Mouse (Mus musculus) myocyte (in vitro differentiated cells): ENCODE measurements around the gene Cabp2. TPM values are rescaled to one million over a fixed set of nuclear protein-coding genes. Genes with fewer than 3 reads are reported as not detected.
A peak's percentile ranks its signal among the peaks of the same experiment; 100 is the strongest.

Experiments used
- H3K27me3 ChIP-seq: one replicate; pipeline ENCODE4 v1.6.1; 2011; ENCODE audit not compliant: control insufficient read depth, insufficient read depth, insufficient read length
- H3K36me3 ChIP-seq: one replicate; pipeline ENCODE4 v1.6.1; 2011; ENCODE audit not compliant: control insufficient read depth, insufficient read depth
- H3K4me2 ChIP-seq: one replicate; pipeline ENCODE4 v1.6.1; 2011; ENCODE audit warnings: low read depth, control low read depth
- H3K4me3 ChIP-seq: one replicate; pipeline ENCODE4 v1.5.1; 2011; ENCODE audit warnings: mild to moderate bottlenecking, control low read depth, moderate library complexity
- H3K79me2 ChIP-seq: one replicate; pipeline ENCODE4 v1.6.1; 2011; ENCODE audit not compliant: control insufficient read depth, insufficient read depth
- H3ac ChIP-seq: one replicate; pipeline ENCODE4 v1.6.1; 2011; ENCODE audit not compliant: control insufficient read depth, insufficient read length
- CEBPB ChIP-seq: IDR thresholded peaks from 2 replicates; pipeline ENCODE4 v1.6.1; 2011; ENCODE audit warnings: mild to moderate bottlenecking, moderate library complexity; ENCODE audit not compliant: poor library complexity, insufficient read depth, severe bottlenecking
- E2F4 ChIP-seq: IDR thresholded peaks from one replicate; pipeline ENCODE4 v1.6.1; 2011; ENCODE audit warnings: mild to moderate bottlenecking, control low read depth, moderate library complexity; ENCODE audit not compliant: insufficient read depth
- MAX ChIP-seq: IDR thresholded peaks from one replicate; pipeline ENCODE4 v1.6.1; 2011; ENCODE audit warnings: low read depth, mild to moderate bottlenecking, control low read depth
- MYOD1 ChIP-seq, 3 experiments: IDR thresholded peaks; one replicate each; pipeline ENCODE4 v1.6.1; 2011; ENCODE audit warnings: control low read depth in 2 of 3, low read depth in 2 of 3, mild to moderate bottlenecking in 2 of 3, moderate library complexity in 1 of 3; ENCODE audit not compliant: insufficient read length in 2 of 3, control insufficient read depth in 1 of 3
- MYOG ChIP-seq, 3 experiments: IDR thresholded peaks; one replicate each; pipeline ENCODE4 v1.6.1; 2011; ENCODE audit warnings: control low read depth in 2 of 3, low read depth in 2 of 3, mild to moderate bottlenecking in 2 of 3; ENCODE audit not compliant: insufficient read length in 2 of 3, control insufficient read depth in 1 of 3, insufficient read depth in 1 of 3
- POLR2A ChIP-seq: IDR thresholded peaks from one replicate; pipeline ENCODE4 v1.6.1; 2011; ENCODE audit warnings: low read depth, mild to moderate bottlenecking, control low read depth, moderate library complexity; ENCODE audit not compliant: insufficient read length
- POLR2AphosphoS2 ChIP-seq: IDR thresholded peaks from one replicate; pipeline ENCODE4 v1.6.1; 2011; ENCODE audit warnings: low read depth, control low read depth; ENCODE audit not compliant: insufficient read length
- REST ChIP-seq: IDR thresholded peaks from one replicate; pipeline ENCODE4 v1.6.1; 2011; ENCODE audit warnings: mild to moderate bottlenecking, control low read depth, moderate library complexity; ENCODE audit not compliant: insufficient read depth, insufficient read length
- SRF ChIP-seq: IDR thresholded peaks from one replicate; pipeline ENCODE4 v1.6.1; 2011; ENCODE audit warnings: low read depth; ENCODE audit not compliant: control insufficient read depth, insufficient read length
- TCF12 ChIP-seq: IDR thresholded peaks from one replicate; pipeline ENCODE4 v1.6.1; 2011; ENCODE audit warnings: mild to moderate bottlenecking, control low read depth; ENCODE audit not compliant: poor library complexity, insufficient read depth, severe bottlenecking
- TCF3 ChIP-seq: IDR thresholded peaks from one replicate; pipeline ENCODE4 v1.6.1; 2011; ENCODE audit warnings: low read depth, control low read depth; ENCODE audit not compliant: insufficient read length
- USF1 ChIP-seq: IDR thresholded peaks from one replicate; pipeline ENCODE4 v1.6.1; 2011; ENCODE audit warnings: low read depth, mild to moderate bottlenecking, control low read depth, moderate library complexity
- polyA plus RNA-seq: library from polyadenylated mRNA; unstranded; fragments of >200 nt; fragmentation: generic; extraction: Trizol; gene quantifications from one replicate; pipeline ENCODE4 v1.2.1, GENCODE M21; 2012; ENCODE audit warnings: missing spikeins

The Cabp2 gene
- polyA plus RNA-seq, 1 experiment: not detected

DNA sequence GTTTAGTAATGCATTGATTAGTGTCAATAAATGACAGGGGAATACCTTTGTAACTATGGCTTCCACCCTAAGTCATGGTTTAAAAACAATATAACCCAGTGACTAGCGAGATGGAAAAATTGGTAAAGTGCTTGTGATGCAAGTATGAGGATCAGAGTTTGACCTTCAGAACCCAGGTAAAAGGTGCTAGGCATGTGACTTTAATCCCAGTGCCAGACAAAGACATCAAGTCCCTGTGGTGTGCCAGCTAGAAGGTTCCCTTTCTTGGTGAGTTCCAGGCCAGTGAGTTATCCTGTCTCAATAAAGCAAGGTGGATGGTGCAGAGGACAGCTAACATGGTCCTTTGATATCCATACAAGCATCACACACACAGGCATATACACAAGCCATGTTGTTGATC lies 5.8 kb upstream of the Cabp2 start:
- Histone ChIP-seq H3K4me3 (no peak overlapping the region), H3K79me2 (no peaks in the 10 kb centered on the region), H3K27me3 (no peaks in the 10 kb centered on the region), H3K4me2 (no peak overlapping the region), H3K36me3 (no peaks in the 10 kb centered on the region), H3ac (no peak overlapping the region)
- no peak for TF ChIP-seq TCF3
- TF ChIP-seq REST: no peak
- no peak for TF ChIP-seq POLR2A
- no peak for TF ChIP-seq MAX
- TF ChIP-seq USF1: no peak
- no peak for TF ChIP-seq TCF12

DNA sequence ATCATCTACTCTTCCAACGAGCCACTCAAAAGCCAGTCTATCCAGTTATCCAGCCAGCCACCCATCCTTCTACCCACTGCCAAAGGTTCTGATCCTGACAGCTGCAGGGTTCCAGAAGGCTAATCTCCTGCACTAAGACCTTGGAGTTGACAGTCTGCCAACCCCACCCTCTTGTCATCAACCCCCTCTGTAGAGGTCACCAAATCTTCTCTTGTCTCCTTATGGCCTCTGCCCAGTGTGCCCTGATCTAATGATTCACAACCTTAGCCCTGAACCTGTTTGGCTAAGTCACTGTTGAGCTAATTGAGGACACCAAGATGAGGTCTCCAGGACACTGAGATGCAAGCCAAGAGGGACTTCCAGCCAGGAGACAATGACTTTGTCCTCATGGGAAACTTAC lies 1.8 kb upstream of the Cabp2 start:
- no peaks in the 10 kb centered on the region for H3K36me3 ChIP-seq
- H3K4me3 ChIP-seq: no peak overlapping the region
- H3ac ChIP-seq: no peak overlapping the region
- no peaks in the 10 kb centered on the region for H3K27me3 ChIP-seq
- no peak overlapping the region for H3K4me2 ChIP-seq
- TF ChIP-seq MYOD1 (IDR thresholded peaks at IDR 0.05; ENCODE audit: control insufficient read depth in 1 of 3, insufficient read length in 2 of 3, low read depth in 2 of 3): peak in 1 of 3 experiments; percentile 47
- no peak for TF ChIP-seq POLR2AphosphoS2
- no peak for TF ChIP-seq USF1
- peak in 1 of 3 experiments; percentile 11 for TF ChIP-seq MYOG (IDR thresholded peaks at IDR 0.05; ENCODE audit: control insufficient read depth in 1 of 3, insufficient read depth in 1 of 3, insufficient read length in 2 of 3, low read depth in 2 of 3)
- no peaks in the 10 kb centered on the region for H3K79me2 ChIP-seq

DNA sequence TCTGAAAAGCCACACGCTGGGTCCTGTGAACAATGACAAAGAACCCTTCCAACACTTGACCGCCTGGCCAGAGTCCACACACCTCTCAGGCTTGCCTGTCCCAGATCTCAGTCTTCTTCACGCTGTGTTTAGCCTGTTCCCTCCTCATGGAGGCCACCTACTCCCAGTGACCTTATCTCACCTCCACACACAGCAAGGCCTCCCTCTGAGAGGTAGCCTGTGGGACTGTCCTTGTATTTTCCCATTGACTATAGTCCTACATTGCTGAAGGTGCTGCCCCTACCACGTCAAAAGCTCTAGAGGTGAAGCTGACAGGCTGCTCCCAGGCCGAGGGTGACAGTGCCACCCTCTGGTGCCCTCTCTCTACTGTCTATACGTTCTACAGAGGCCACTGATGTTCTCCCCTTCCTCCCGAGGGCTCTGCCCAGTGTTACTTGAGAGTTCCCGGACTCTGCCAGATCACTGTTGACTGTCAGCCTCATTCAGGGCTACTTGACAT lies 818 bp upstream of the Cabp2 start:
- TF ChIP-seq USF1: no peak
- no peak for TF ChIP-seq TCF3
- TF ChIP-seq REST: no peak
- TF ChIP-seq POLR2A: no peak
- no peak for TF ChIP-seq MYOD1 (IDR thresholded peaks at IDR 0.05; ENCODE audit: control insufficient read depth in 1 of 3, insufficient read length in 2 of 3, low read depth in 2 of 3)
- TF ChIP-seq TCF12: no peak
- no peak for TF ChIP-seq MYOG (IDR thresholded peaks at IDR 0.05; ENCODE audit: control insufficient read depth in 1 of 3, insufficient read depth in 1 of 3, insufficient read length in 2 of 3, low read depth in 2 of 3)
- no peak for TF ChIP-seq MAX
- no peak for TF ChIP-seq E2F4
- TF ChIP-seq POLR2AphosphoS2: no peak
- no peak for TF ChIP-seq CEBPB
- no peak for TF ChIP-seq SRF
- Histone ChIP-seq H3K79me2 (no peaks in the 10 kb centered on the region), H3ac (no peak overlapping the region), H3K36me3 (no peaks in the 10 kb centered on the region), H3K4me2 (no peak overlapping the region), H3K4me3 (no peak overlapping the region), H3K27me3 (no peaks in the 10 kb centered on the region)

DNA sequence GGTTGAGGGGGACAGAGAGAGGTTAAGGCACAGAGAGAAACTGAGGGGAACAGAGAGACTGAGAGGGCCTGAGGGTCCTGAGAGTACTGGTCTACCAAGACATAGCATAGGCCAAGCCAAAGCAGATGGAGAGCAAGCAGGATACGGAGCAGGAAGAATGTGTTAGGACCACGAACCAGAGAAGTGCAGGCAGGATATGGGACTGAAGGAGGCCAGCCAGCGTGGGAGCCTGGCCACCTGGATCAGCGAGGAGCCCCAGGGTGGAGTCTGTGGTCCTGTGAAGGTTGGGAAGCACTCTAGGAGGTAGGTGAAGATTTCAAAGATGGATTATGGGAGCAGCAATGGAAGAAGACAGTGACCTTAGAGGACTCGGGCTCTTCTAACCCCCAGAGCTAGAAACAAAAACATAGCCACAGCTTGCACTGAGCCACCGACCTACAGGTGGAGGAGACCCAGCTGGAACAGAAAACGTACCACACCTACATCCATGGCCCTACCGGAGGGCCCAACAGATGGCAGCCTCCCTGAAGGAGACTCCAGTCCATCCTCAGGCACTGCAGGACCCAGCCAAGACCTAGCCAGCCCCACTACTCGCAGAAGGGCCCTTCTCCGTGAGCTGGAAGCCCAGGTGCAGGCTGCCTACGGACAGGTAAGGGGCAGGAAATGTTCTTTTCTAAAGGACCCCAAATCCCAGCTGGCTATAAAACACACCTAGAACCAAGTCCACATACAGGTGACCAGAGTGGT lies 1.0 kb downstream of the Cabp2 start:
- no peak overlapping the region for H3K4me2 ChIP-seq
- H3K4me3 ChIP-seq: no peak overlapping the region
- no peaks in the 10 kb centered on the region for H3K27me3 ChIP-seq
- no peaks in the 10 kb centered on the region for H3K79me2 ChIP-seq
- no peaks in the 10 kb centered on the region for H3K36me3 ChIP-seq
- H3ac ChIP-seq: no peak overlapping the region
- TF ChIP-seq MAX (no peak), SRF (no peak), TCF3 (no peak), CEBPB (no peak), E2F4 (no peak), POLR2A (no peak), USF1 (no peak), POLR2AphosphoS2 (no peak), REST (no peak), MYOG (IDR thresholded peaks at IDR 0.05; ENCODE audit: control insufficient read depth in 1 of 3, insufficient read depth in 1 of 3, insufficient read length in 2 of 3, low read depth in 2 of 3) (no peak), MYOD1 (IDR thresholded peaks at IDR 0.05; ENCODE audit: control insufficient read depth in 1 of 3, insufficient read length in 2 of 3, low read depth in 2 of 3) (no peak), TCF12 (no peak)

DNA sequence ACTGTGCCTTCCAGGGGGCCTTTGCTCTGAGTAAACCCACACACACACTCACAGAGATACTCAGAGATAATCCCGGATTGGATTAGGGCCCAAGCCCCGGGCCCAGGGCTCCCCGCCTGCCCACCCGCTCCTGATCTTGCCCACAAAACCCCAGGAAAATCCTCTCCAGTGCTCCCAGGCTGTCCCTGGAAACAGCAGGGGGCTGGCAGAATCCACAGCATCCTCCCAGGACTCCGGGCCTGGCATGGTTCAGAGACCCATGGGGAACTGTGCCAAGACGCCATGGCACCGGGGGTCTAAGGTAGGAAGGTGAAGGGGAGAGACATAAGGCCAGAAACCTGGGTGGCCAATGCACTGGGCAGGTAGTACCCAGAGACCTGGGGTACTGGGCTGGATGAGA lies 1.9 kb downstream of the Cabp2 start:
- TF ChIP-seq POLR2AphosphoS2: no peak
- TF ChIP-seq SRF: no peak
- no peak for TF ChIP-seq POLR2A
- TF ChIP-seq TCF3: no peak
- TF ChIP-seq MAX: no peak
- no peak for TF ChIP-seq E2F4
- no peak for TF ChIP-seq REST
- no peak for TF ChIP-seq MYOG (IDR thresholded peaks at IDR 0.05; ENCODE audit: control insufficient read depth in 1 of 3, insufficient read depth in 1 of 3, insufficient read length in 2 of 3, low read depth in 2 of 3)
- TF ChIP-seq TCF12: no peak
- TF ChIP-seq MYOD1 (IDR thresholded peaks at IDR 0.05; ENCODE audit: control insufficient read depth in 1 of 3, insufficient read length in 2 of 3, low read depth in 2 of 3): no peak
- no peak for TF ChIP-seq USF1
- no peak for TF ChIP-seq CEBPB
- Histone ChIP-seq H3K27me3 (no peaks in the 10 kb centered on the region), H3K79me2 (no peaks in the 10 kb centered on the region), H3K4me3 (no peak overlapping the region), H3K4me2 (no peak overlapping the region), H3K36me3 (no peaks in the 10 kb centered on the region), H3ac (no peak overlapping the region)
